Mouse (Mus musculus): ENCODE measurements around the gene Nectin1.

Gene Nectin1

DNA sequence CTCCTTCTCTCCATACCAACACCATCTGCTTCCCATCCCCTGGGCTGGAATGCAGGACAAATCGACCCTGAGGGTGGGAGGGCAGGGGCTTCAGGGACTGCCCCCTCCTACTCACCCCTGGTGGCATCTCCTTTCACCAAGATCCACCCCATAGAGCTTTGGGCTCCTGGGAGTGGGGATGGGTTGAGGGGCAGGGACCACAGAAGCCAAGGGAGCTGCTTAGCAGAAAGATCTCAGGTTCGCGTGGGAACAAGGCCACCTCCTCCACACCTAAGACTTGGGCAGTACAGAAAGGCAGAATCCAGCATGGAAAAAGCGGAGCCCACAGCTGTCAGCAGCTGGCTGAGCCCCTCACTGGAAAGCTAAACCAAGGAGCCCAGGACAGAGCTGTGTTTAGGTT lies 64.3 kb downstream of the Nectin1 start:
- DNase-seq, result no peak

DNA sequence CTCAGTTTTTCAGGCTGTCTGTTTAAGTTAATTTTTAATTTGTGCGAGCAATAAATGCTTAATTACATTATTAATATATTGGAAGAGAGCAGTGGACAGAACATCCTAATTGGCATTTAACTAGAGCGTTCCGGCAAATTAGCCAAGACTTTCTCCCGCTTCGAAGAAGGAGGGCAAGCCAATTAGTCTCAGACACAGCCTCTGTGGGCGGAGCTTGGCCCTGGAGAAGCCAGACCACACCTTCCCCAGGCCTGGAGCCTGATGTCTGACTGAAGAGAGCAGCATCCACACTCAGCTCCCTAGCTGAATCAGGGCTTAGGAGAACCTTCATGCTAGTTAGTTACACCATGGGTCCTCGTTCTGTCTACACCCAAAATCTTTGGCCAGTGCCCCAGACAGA lies 64.8 kb downstream of the Nectin1 start:
- peak; percentile 45 to 62 for DNase-seq

DNA sequence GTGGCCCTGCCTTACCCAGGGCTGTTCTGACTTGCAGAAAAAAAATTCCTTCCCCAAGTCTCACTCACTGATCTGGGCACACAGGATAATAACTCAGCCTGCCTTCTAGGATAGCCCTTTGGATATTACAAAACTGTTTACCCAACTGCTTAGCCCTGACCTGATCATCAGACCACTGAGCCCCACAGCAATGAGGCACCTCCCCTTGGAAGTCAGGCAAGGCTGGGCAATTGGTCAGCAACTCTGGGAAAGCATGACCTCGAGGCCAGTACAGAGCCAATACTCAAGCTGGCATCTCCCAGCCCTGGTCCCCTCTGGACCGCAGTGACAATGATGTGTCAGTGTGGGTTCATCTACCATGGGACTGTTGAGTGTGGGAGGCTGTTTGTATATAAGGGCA lies 69.4 kb downstream of the Nectin1 start:
- DNase-seq, result no peak

DNA sequence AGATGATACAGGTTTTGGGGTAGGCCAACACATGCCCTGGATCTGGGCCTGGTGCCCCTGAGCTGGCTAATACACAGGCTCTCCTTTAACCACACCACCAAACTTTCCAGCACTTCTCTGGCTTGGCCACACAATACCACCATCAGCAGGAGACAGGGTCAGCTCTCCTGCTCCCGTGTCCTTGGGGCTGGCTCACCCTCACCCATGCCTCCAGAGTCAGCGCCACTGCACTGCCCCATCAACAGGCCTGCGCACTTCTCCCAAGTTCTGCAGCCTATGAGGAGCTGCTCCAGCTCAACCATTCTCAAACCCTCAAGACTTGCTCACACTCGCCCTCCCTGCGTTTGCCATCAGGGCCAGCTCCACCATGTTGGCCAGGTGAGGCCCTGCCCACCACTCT lies 78.4 kb downstream of the Nectin1 start:
- DNase-seq, result no peak

DNA sequence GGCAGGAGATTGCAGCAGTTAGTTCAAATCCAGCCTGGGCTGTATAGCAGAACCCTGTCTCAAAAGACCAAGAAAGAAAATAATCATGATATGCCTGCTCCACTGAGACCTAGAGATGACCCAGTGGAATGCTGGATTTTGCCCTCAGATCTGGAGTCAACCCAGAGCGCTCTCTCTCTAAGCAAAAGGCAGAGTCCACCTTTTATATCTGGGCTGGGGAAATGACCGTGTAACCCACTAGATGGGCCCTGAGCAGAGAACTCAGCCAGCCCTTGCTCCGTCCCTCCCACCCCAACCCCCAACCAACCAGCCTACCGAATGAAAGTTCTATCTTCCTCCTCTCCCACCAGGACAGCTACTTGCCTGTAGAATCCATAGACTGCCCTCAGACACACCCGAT lies 81.4 kb downstream of the Nectin1 start:
- no peak for DNase-seq

DNA sequence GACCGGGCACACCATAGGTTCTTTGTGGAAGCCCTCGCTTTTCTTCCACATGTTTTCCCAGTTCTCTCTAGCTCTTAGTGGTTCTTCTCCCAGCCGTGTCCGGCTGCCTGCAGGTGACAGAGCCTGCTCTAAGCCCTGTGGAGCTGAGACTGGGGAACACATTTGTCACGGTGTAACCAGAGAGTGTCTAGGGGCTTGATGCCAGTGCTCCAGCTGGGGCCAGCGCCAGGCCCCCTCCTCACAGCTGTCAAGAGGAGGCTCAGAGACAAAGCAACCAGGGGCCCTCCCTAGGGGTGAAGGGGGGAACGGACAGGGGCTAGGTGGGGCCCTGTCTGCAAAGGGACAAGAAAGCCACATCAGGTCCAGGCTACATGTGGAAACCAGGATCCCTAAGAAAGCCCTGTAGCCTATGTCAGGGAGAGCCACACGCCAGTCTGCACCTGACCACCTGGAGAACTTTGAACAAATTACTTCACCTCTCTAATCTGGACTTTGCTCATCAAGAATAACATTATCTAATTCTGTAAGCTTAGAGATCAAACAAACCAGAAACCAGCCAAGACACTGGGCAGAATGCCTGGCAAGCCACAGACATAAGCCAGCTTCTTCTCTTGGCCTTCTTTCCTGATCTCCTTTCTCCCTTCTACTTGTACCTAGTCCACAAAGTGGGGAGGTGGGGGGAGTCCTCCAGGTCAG lies 82.9 kb downstream of the Nectin1 start:
- DNase-seq, result peak; percentile 55 to 65

DNA sequence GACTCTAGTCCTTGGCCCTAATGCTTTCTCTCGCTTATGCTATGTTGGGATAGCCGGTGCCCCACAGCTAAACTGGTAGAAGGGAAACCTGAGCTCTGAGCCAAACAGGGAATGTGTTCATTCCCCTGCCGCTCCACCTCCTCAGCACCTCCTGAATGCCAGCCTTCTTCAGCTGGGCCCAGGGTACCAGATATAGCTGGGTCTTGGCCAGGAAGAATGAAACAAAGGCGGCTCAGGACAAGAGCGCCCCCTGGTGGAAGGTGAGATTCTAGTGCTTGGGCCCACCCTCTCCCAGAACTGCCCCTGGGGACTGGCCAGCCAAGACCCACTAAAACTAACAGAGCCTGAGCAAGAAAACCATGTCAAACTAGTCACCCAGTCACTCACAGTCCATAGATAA lies 83.8 kb downstream of the Nectin1 start:
- DNase-seq, result peak; percentile 67 to 72

DNA sequence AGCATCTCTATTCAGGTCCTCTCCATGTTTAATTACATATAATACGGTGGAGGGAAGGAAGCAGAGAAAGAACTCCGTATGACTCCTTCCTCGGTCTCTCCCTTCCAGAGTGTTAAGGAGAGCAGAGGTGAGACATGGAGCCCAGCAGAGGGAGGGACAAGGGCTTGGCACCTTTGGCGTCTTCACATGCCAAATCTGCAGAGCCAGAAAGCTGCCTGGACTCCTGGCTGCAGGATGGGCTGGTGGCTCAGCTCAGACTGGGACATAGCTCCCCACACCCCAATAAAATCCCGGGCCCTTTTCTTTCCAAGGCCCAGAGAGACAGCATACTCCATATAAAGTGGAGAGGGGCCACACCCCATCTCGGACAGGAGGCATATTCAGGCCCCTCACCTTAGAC lies 85.2 kb downstream of the Nectin1 start:
- peak; percentile 55 to 68 for DNase-seq

DNA sequence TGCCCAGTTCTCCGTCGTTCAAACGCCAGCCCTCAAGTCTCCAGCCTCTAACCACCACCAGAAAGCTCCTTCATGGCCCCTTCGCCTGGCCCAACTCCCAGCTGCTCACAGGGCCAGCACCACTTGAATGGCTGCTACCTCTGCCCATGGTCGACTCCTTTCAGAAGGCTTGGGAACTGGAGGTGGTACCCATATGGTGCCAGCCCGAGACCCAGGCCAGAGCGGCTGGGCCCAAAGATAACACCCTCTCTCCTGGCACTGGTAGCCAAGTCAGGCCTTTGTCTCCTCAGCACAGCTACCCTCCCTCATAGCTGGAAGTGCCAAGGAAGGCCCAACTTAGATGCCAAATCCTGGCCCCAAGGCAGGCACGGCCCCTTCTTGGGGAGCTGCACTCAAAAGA lies 89.4 kb downstream of the Nectin1 start:
- peak; percentile 50 to 71 for DNase-seq

DNA sequence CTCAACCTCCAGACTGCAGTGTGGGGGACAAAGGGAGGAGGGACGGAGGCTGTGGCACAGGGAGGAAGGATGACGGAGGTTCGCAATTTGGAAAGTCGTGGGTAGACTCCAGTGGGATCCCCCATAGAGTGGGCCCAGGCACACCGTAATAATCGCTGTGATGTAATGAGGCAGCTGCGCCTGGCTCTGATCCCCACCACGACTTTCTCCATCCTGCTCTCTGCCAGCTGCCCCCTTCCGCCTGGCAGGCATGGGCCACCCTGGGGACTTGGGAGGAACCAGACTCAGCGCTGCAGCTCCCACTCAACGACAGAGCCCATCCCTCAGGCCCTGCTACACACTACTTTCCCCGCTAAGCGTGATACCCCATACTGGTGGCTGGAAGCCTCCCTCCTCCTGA lies 90.5 kb downstream of the Nectin1 start:
- DNase-seq, result peak; percentile 64 to 81

DNA sequence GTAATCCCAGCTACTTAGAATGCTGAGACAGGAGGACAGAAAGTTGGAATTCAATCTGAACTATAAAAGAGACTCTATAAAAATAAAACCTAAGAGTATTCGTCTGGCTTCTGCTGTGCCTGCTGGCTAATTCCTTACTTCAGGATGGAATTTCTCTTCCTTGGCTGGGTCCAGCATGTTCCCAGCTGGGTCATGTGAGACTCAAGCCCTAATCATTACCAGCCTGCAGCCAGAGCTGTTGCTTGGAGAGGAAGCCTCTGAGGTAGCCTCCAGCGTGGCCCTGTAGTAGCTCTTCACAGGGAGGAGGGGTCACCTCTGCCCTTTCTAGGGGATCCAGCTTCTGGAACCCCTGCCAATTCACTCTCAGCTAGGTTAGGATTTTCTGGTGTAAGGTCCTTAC lies 94.8 kb downstream of the Nectin1 start:
- no peak for DNase-seq

DNA sequence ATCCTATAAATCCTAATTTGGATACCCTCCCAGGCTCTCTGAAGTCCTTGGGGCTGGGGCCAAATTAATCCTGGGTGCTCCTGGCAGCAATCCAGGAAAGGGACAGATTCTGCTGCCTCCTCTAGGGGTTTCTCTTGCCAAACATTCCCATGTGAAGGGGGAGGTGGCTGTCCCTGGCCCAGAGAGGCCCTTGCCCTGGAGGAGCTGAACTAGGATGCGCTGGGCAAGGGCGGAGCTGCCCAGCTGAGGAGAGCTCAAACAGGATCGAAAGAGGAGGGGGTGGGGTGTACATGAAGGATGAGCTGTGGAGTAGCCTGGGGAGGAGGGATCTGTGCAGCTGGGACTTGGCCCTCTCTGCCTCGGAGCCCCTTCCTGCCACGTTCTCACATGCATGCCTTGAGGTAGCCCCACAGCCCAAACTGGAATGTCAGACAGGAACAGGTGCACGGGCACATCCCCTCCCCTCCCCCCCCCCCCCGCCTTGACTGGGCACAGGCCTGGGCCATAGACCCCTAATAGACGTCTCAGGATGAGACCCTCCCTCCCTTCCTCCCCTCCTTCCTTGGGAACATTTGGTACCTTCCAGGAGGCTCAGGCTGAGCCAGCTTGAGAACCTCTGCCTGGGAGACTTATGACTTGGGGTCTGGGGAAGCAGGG lies 99.3 kb downstream of the Nectin1 start:
- DNase-seq, result peak; percentile 65 to 79

DNA sequence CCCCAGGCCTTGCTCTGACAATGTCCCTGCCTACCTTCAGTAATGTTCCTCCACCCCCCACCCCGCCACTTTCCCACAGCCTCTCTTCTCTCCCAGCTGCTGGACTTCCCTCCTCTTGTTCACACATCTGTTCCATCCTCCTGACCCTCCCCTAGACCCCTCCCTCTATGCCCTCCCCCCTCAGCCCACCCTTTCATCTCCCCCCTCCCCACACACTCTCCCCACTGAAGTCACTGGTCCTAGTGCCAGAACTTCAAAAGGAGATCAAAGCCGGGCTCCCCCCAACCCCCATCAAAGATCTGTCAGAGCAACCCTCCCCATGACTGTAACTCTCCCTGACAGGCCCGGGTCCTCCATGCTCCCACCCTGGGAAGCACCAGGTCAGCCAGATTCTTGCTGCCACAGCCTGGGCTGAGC lies 99.9 kb downstream of the Nectin1 start:
- DNase-seq, result no peak

DNA sequence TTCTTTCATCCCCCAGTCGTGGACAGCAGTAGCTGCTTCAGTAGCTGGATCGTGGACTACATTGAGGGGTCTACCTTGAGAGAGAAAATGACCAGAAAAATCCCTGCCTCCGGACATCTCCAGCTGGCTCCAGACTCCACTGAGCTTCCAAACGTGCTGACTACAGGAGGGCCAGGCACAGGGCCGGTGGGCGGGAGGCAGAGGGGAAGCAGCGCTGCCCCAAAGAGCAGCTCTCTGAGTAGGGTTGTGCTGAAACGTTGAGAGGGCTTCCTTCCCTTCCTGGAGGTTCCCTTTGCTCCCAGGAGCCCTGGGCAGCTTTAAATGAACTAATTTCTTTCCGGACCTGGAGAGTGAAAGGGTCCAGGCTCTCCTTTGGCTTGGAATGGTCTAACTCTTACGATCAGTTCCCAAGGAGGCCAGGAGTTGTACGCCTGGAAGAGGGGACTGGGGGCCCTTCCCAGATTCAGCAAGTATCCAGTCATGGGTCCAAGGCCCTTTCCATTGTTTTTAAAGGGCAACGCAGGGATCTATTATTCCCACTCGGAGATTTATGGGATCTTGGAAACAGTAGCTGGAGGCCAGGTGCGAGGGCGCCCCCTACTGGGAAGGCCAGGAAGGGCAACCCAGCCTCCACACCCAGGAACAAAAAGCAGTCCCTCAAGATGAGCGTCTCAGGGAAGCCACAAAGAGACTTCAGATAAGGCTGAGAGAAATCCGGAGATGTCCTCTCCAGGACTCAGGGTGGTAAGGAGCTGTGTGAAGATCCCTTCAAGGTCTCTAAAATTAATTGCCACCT lies 102.1 kb downstream of the Nectin1 start:
- DNase-seq, result peak; percentile 77 to 80

DNA sequence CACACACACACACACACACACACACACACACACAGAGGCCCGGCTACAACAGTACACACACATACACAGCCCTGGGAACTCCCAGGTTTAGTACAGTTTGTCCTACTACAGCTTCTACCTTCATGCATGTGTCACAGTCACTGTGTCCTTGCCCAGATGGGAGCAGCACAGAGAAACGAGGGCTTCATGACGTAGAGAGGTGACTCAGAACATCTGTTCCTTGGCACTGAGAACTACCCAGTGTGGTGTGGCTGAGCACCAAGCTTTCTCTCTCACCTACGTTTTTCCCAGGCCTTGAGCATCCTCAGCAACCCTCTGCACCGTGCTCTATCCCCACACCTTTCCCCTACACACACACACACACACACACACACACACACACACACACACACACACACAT lies 104.1 kb downstream of the Nectin1 start:
- no peak for DNase-seq

DNA sequence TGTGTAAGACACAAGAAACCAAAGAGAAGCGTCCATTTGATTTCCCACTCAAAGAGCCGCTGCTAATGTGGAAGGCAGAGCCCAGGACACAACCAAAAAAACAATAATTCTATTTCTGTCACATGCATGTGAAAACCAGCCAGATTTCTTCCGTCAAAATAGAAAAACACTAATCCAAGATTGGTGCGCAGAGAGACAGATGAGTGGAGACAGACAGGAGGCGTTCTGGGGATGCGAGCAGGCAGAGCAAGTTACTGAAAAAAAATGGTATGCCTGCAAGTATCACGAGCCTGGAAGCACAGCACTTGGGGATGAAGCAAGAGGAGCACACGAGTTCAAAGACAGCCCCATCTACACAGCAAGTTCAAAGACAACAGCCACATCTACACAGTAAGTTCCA lies 106.5 kb downstream of the Nectin1 start:
- no peak for DNase-seq

DNA sequence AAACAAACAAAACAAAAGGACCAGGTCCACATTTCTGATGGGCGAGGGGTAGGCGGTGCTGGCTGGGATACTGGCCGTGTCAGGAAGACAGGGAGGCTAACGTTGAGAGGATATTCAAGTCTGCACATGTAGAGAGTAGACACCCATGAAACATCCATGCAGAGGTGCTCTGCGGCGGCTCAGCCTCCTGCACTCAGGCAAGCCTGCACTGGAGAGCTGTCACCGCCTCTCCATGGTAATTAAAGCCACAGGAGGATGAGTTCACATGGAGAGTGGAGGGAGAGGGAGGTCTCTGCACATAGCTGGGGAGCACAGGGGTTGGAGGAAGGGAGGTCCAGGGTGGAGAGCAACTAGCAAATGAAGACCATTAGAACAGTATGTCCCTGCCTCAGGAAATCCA lies 107.4 kb downstream of the Nectin1 start:
- no peak for DNase-seq

DNA sequence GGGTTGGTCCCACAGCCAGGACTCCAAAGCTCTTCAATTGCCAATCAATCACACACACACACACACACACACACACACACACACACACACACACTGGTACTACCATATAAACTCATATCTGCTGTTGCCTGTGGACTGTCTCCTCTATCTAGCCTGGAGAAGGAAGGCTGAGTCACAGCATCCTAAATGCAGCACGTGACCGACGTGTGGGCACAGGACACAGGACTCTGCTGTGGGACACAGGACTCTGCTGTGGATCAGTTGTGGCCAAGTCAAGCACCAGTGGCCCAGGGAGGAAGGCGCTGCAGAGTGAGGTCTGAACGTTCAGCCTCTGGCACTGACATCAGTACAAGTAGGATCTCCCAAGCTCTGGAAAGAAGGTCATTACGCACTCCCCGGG lies 112.1 kb downstream of the Nectin1 start:
- DNase-seq, result no peak

All from cerebellum, postnatal 10 days (tissue).